Mouse (Mus musculus) intestine, embryonic 14.5 days (tissue): ENCODE data around the gene Agbl4. TPM values are rescaled to one million over a fixed set of nuclear protein-coding genes. Genes with fewer than 3 reads are reported as not detected.
A peak's percentile ranks its signal among the peaks of the same experiment; 100 is the strongest.

ENCODE experiments used
- ATAC-seq: fragments of 200-750 bp; cut with Nextera tagmentation; replicated peaks from 2 replicates; pipeline ENCODE4 v1.8.0; 2017; ENCODE audit warnings: low read depth, moderate number of reproducible peaks, moderate TSS enrichment, moderate library complexity; ENCODE audit not compliant: low FRiP score, low TSS enrichment
- DNase-seq: peaks from one replicate; pipeline ENCODE4 v3.0.0-alpha.2; 2018; ENCODE audit warnings: low spot score
- H3K27ac ChIP-seq: fragments of 300-500 bp; sonication (generic); 2 replicates; pipeline ENCODE4 v1.5.1; 2014; ENCODE audit warnings: low read depth, mild to moderate bottlenecking, control low read depth
- H3K27me3 ChIP-seq: fragments of 300-500 bp; sonication (generic); replicated peaks from 2 replicates; pipeline ENCODE4 v1.6.1; 2014; ENCODE audit warnings: low read length, control low read depth; ENCODE audit not compliant: control insufficient read depth, insufficient read depth
- H3K36me3 ChIP-seq: fragments of 300-500 bp; sonication (generic); 2 replicates; pipeline ENCODE4 v1.6.1; 2014; ENCODE audit warnings: low read length, control low read depth; ENCODE audit not compliant: control insufficient read depth, insufficient read depth
- H3K4me1 ChIP-seq: fragments of 300-500 bp; sonication (generic); replicated peaks from 2 replicates; pipeline ENCODE4 v1.6.1; 2014; ENCODE audit warnings: low read length, control low read depth, mixed read lengths; ENCODE audit not compliant: control insufficient read depth, insufficient read depth
- H3K4me2 ChIP-seq: fragments of 300-500 bp; sonication (generic); 2 replicates; pipeline ENCODE4 v1.6.1; 2014; ENCODE audit warnings: low read length
- H3K4me3 ChIP-seq: fragments of 300-500 bp; sonication (generic); 2 replicates; pipeline ENCODE4 v1.5.1; 2014; ENCODE audit warnings: low read depth, low read length, control low read depth, mixed read lengths
- H3K9ac ChIP-seq: fragments of 300-500 bp; sonication (generic); 2 replicates; pipeline ENCODE4 v1.6.1; 2014; ENCODE audit warnings: mild to moderate bottlenecking, low read length
- H3K9me3 ChIP-seq: fragments of 300-500 bp; sonication (generic); 2 replicates; pipeline ENCODE4 v1.6.1; 2016; ENCODE audit warnings: low read length, control low read depth; ENCODE audit not compliant: control insufficient read depth
- WGBS: fragments of 180-500 bp; shearing (Covaris S2); extraction: QIAGEN DNeasy Blood & Tissue Kit; methylation state at CpG from one replicate; pipeline ENCODE4 v1.1.7; 2014; 5-methylcytosine and 5-hydroxymethylcytosine counted together
- polyA plus RNA-seq: library from polyadenylated mRNA; unstranded; fragments of >200 nt; fragmentation: Nextera tagmentation; extraction: Ambion mirVana; gene quantifications from 2 replicates; pipeline ENCODE4 v1.2.1, GENCODE M21; 2014

Gene Agbl4
- polyA plus RNA-seq, 1 experiment from 2014 or later, result 0.39 TPM

GRCm38 (mm10) chr4:111403243-111403642, 1005.8 kb downstream of the Agbl4 start:
- Histone ChIP-seq H3K4me3 (no peak overlapping the region), H3K27ac (peak overlapping the region; percentile 34; the same call in 1 of the 2 replicates), H3K4me1 (no peaks in the 10 kb centered on the region), H3K4me2 (no peak overlapping the region), H3K9ac (no peak overlapping the region), H3K9me3 (no peaks in the 10 kb centered on the region), H3K27me3 (no peaks in the 10 kb centered on the region), H3K36me3 (no peaks in the 10 kb centered on the region)
- DNase-seq, result no peak
- 0 out of 2 replicates have a peak, but pooled peaks have one; percentile 43 for ATAC-seq
- WGBS, result 29% methylated on average over 1 of the region's 1 CpGs

DNA sequence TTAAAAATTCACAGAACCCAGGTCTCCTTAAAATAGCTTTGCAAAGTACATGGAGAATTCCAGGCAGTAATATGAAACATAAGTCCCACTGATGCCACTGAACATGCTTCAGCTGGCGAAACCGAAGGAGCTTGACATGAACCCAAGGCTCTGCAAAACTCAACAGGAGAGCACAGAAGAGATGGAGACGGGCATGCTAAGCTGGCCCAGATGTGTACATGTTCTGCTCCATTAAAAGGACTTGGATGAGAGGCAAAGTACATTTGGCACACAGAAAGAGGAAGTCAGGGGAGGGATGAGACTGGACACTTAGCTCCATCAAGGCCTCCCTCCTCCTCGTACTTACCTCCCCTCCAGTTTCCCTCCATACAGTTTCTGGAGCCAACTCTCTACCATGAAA, 1013.3 kb downstream of the Agbl4 start:
- DNase-seq (no peak), ATAC-seq (no peak)
- Histone ChIP-seq H3K4me1 (peaks cover 5% of the 10 kb centered on the region; the same call in 1 of the 2 replicates), H3K9me3 (no peaks in the 10 kb centered on the region), H3K4me2 (no peak overlapping the region), H3K36me3 (no peaks in the 10 kb centered on the region), H3K27me3 (no peaks in the 10 kb centered on the region), H3K4me3 (no peak overlapping the region), H3K27ac (no peak overlapping the region), H3K9ac (no peak overlapping the region)
- 86% methylated on average over 4 of the region's 4 CpGs for WGBS

DNA sequence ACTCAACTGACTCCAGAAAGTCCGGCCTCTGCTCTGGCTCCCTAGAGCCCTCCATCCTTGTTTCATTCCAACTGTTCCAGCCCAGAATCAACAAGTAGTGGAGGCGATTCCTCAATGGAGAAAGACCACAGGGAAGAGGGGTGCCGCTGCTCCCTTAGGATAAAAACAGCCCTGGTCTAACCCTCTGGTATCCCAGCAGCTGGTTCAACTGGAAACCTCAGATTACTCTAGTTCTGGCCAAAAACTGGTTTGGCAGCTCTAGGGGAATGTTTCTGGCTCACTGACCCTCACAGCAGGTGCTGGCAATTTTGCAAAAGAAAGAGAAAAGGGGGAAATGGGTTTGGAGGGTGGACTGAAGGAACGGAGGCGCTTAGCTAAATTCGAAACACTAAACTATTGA, 1016.9 kb downstream of the Agbl4 start:
- peak overlapping the region; percentile 74 for H3K4me2 ChIP-seq
- no peaks in the 10 kb centered on the region for H3K9me3 ChIP-seq
- H3K9ac ChIP-seq, result peak overlapping the region; percentile 82
- H3K4me1 ChIP-seq, result peaks cover 11% of the 10 kb centered on the region; the same call in 1 of the 2 replicates
- DNase-seq (no peak), ATAC-seq (0 out of 2 replicates have a peak, but pooled peaks have one; percentile 10)
- H3K36me3 ChIP-seq, result peaks cover 13% of the 10 kb centered on the region
- H3K27ac ChIP-seq, result peak overlapping the region; percentile 82
- peak overlapping the region; percentile 76 for H3K4me3 ChIP-seq
- WGBS, result 0% methylated on average over 6 of the region's 6 CpGs
- H3K27me3 ChIP-seq, result no peaks in the 10 kb centered on the region

DNA sequence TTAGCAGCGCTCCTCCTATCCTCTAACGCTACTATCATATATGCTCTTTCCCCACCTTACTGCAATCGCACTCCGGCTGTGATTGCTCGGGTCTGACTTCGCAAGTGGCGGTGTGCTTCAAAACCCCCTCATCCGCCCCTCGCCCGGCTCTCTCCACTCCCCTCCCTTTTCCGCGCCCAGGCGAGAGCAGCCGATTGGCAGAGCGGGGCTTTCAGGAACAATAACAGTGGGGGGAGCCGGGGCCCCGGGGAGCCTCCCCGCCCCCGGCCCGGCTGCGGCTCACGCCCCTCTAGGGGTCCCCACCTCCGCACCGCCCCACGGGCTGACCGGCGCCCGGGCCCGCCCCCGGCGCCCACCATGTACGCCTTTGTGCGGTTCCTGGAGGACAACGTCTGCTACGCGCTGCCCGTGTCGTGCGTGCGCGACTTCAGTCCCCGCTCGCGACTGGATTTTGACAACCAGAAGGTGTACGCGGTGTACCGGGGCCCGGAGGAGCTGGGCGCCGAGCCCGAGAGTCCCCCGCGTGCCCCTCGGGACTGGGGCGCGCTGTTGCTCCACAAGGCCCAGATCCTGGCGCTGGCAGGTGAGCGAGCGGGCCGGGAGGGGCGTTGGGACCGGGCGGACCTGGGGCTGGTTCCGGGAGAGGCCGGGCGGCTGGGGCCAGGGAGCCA, 1017.5 kb downstream of the Agbl4 start, which contains the start of gene Bend5:
Bend5 (plus strand) TSS at position 189 of the 671 bp plus-strand sequence.
- WGBS, result under 1% methylated on average over 62 of the region's 66 CpGs

DNA sequence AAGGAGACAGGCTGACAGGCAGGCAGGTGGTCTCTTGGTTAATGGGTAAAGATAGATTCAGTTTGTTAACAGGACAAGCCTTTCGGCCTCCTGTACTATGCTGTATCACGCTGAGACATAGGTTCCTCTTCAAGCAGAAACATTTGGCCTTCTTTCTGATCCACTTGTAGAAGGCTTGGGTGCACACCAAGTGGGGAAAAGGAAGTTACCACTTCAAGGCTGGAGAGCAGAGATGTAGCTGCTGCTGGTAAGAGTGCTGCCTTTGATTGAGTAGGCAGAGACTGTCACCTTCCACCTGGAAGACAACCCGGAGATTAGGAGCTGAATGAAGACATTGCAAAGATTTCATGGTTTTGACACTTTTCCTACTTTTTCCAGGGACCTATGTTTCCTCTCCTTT, 1018.7 kb downstream of the Agbl4 start:
- Histone ChIP-seq H3K4me3 (peak overlapping the region; percentile 76), H3K27me3 (no peaks in the 10 kb centered on the region), H3K27ac (no peak overlapping the region), H3K4me2 (peak overlapping the region; percentile 74), H3K9ac (peak overlapping the region; percentile 82), H3K4me1 (peaks cover 11% of the 10 kb centered on the region; the same call in 1 of the 2 replicates), H3K9me3 (no peaks in the 10 kb centered on the region), H3K36me3 (peaks cover 21% of the 10 kb centered on the region)
- WGBS, result 71% methylated on average over 3 of the region's 3 CpGs
- no peak for DNase-seq
- no peak for ATAC-seq

More for the DNA sequence above, 1017.5 kb downstream of the Agbl4 start, which contains the start of gene Bend5:
- H3K4me2 ChIP-seq, result peak within 1 kb of the TSS; percentile 74
- H3K27me3 ChIP-seq, result no peaks in the 10 kb centered on the region
- peak within 1 kb of the TSS; percentile 82 for H3K9ac ChIP-seq
- ATAC-seq (peak; percentile 96), DNase-seq (peak; percentile 90)
- H3K27ac ChIP-seq, result peak within 1 kb of the TSS; percentile 82
- H3K4me3 ChIP-seq, result peak within 1 kb of the TSS; percentile 76
- H3K4me1 ChIP-seq, result peaks cover 11% of the 10 kb centered on the region; the same call in 1 of the 2 replicates
- H3K9me3 ChIP-seq, result no peaks in the 10 kb centered on the region
- peaks cover 19% of the 10 kb centered on the region for H3K36me3 ChIP-seq

DNA sequence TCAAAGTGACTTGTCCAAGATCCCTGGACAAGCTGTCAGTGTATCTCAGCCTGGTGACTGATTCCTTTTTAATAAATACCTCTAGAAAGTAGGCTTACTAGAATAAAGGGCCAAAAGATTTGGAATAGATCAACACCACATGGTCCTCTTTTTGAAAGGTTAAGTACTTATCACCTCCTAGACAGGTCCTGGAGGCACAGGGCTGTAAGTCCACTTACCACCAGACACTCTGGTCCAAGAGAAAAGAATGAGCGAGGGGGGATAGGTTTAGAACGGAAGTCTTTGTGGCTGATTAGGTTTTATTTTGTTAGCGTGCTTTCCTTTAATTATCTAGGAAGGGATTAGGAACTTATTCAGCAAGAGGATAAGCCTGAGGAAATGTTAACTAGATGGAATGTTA, 1019.1 kb downstream of the Agbl4 start:
- Histone ChIP-seq H3K4me2 (peak overlapping the region; percentile 74), H3K36me3 (peaks cover 21% of the 10 kb centered on the region), H3K9ac (no peak overlapping the region), H3K9me3 (no peaks in the 10 kb centered on the region), H3K27ac (no peak overlapping the region), H3K4me1 (peaks cover 11% of the 10 kb centered on the region; the same call in 1 of the 2 replicates), H3K4me3 (peak overlapping the region; percentile 76; the same call in 1 of the 2 replicates), H3K27me3 (no peaks in the 10 kb centered on the region)
- DNase-seq, result no peak
- whole genome bisulfite sequencing, result 77% methylated on average over 3 of the region's 3 CpGs
- ATAC-seq, result no peak

GRCm38 (mm10) chr4:111417716-111418115, 1020.3 kb downstream of the Agbl4 start:
- no peaks in the 10 kb centered on the region for H3K9me3 ChIP-seq
- H3K4me1 ChIP-seq, result peaks cover 11% of the 10 kb centered on the region; the same call in 1 of the 2 replicates
- WGBS, result 95% methylated on average over 5 of the region's 5 CpGs
- no peak overlapping the region for H3K4me3 ChIP-seq
- peaks cover 21% of the 10 kb centered on the region for H3K36me3 ChIP-seq
- no peaks in the 10 kb centered on the region for H3K27me3 ChIP-seq
- ATAC-seq (no peak), DNase-seq (no peak)
- no peak overlapping the region for H3K27ac ChIP-seq
- H3K4me2 ChIP-seq, result 0 out of 2 replicates have a peak overlapping the region, but pooled peaks have one; percentile 74
- no peak overlapping the region for H3K9ac ChIP-seq

DNA sequence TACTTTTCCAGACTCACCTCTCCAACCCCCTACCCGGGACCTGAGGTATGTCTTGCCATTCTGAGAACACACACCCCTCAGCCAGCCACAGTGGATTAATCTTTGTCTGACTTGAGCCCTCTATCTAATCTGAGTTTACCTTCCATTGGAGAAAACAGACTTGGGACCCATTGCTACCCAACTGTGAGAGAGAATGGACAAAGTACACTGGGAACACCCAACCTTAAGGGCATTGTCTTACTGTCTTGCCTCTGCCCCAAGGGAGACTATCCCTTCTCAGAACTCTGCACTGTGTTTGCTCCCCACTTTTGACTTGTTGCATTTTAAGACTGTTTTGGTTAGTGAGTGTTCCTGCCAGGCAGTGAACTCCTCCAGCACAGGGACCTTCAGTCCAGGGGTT, 1022.0 kb downstream of the Agbl4 start:
- Histone ChIP-seq H3K4me2 (no peak overlapping the region; the same call in 1 of the 2 replicates), H3K9me3 (no peaks in the 10 kb centered on the region), H3K36me3 (peaks cover 21% of the 10 kb centered on the region), H3K4me1 (0 out of 2 replicates have a peak, but pooled peaks cover 6% of the 10 kb centered on the region), H3K9ac (no peak overlapping the region), H3K27me3 (no peaks in the 10 kb centered on the region), H3K4me3 (no peak overlapping the region), H3K27ac (no peak overlapping the region)
- DNase-seq (no peak), ATAC-seq (no peak)
- 75% methylated on average over 1 of the region's 1 CpGs for WGBS
